Mouse (Mus musculus): ENCODE measurements at regions not wholly inside any gene's neighbourhood (a gene's known extent, or its start where the extent isn't known, plus 50 kb on each side); places are given as distances from the start of the nearest gene placed in this dataset.
"Not testable (repeated sequence)": the region's sequence is repeated elsewhere in the genome, so short reads cannot be mapped to it uniquely, and the experiment has no call there.

- DNase-seq (ENCODE audit: low spot score in 2 of 2): no peak
Measured at GRCm38 (mm10) chr1:47299311-47299710, 406.7 kb upstream of the Slc39a10 start.

- DNase-seq (ENCODE audit: low spot score in 2 of 2): no peak
Measured at GRCm38 (mm10) chr1:47285639-47286038, 393.0 kb upstream of the Slc39a10 start.

- no peak for DNase-seq (ENCODE audit: low spot score in 2 of 2)
Measured at GRCm38 (mm10) chr1:47278321-47279020, 385.8 kb upstream of the Slc39a10 start.

GRCm38 (mm10) chr1:47277839-47278238 lies 385.2 kb upstream of the Slc39a10 start:
- DNase-seq (ENCODE audit: low spot score in 2 of 2): no peak

GRCm38 (mm10) chr1:47272131-47272530 lies 379.5 kb upstream of the Slc39a10 start:
- no peak for DNase-seq (ENCODE audit: low spot score in 2 of 2)

- no peak for DNase-seq (ENCODE audit: low spot score in 2 of 2)
Measured at GRCm38 (mm10) chr1:47263611-47264010, 371.0 kb upstream of the Slc39a10 start.

GRCm38 (mm10) chr1:47261505-47262130 lies 369.0 kb upstream of the Slc39a10 start:
- DNase-seq (ENCODE audit: low spot score in 2 of 2): no peak

- not testable (repeated sequence) for DNase-seq (ENCODE audit: low spot score in 2 of 2)
Measured at GRCm38 (mm10) chr1:47250706-47251105, 358.1 kb upstream of the Slc39a10 start.

- no peak for DNase-seq (ENCODE audit: low spot score in 2 of 2)
Measured at GRCm38 (mm10) chr1:47217088-47217487, 324.4 kb upstream of the Slc39a10 start.

GRCm38 (mm10) chr1:47216419-47217002 lies 323.9 kb upstream of the Slc39a10 start:
- DNase-seq (ENCODE audit: low spot score in 2 of 2): no peak

GRCm38 (mm10) chr1:47213476-47213875 lies 320.8 kb upstream of the Slc39a10 start:
- DNase-seq (ENCODE audit: low spot score in 2 of 2): no peak

GRCm38 (mm10) chr1:47193001-47193400 lies 300.3 kb upstream of the Slc39a10 start:
- no peak for DNase-seq (ENCODE audit: low spot score in 2 of 2)

- DNase-seq (ENCODE audit: low spot score in 2 of 2): no peak
Measured at GRCm38 (mm10) chr1:47164417-47164816, 271.8 kb upstream of the Slc39a10 start.

- DNase-seq (ENCODE audit: low spot score in 2 of 2): no peak
Measured at GRCm38 (mm10) chr1:47163808-47164410, 271.3 kb upstream of the Slc39a10 start.

- not testable (repeated sequence) for DNase-seq (ENCODE audit: low spot score in 2 of 2)
Measured at GRCm38 (mm10) chr1:47130031-47130430, 237.4 kb upstream of the Slc39a10 start.

- DNase-seq (ENCODE audit: low spot score in 2 of 2): no peak
Measured at GRCm38 (mm10) chr1:47119636-47120035, 227.0 kb upstream of the Slc39a10 start.

- not testable (repeated sequence) for DNase-seq (ENCODE audit: low spot score in 2 of 2)
Measured at GRCm38 (mm10) chr1:47116681-47117080, 224.0 kb upstream of the Slc39a10 start.

GRCm38 (mm10) chr1:47112494-47112893 lies 219.8 kb upstream of the Slc39a10 start:
- DNase-seq (ENCODE audit: low spot score in 2 of 2): no peak

GRCm38 (mm10) chr1:47104055-47104454 lies 211.4 kb upstream of the Slc39a10 start:
- DNase-seq (ENCODE audit: low spot score in 2 of 2): no peak

- no peak for DNase-seq (ENCODE audit: low spot score in 2 of 2)
Measured at GRCm38 (mm10) chr1:47103321-47103988, 210.8 kb upstream of the Slc39a10 start.

- no peak for DNase-seq (ENCODE audit: low spot score in 2 of 2)
Measured at GRCm38 (mm10) chr1:47097084-47097996, 204.7 kb upstream of the Slc39a10 start.
